Mouse (Mus musculus) kidney, postnatal 0 days (tissue): ENCODE measurements at regions not wholly inside any gene's neighbourhood (a gene's known extent, or its start where the extent isn't known, plus 50 kb on each side); places are given as distances from the start of the nearest gene placed in this dataset.

ENCODE experiments used
- ATAC-seq: fragments of 200-750 bp; cut with Nextera tagmentation; replicated peaks from 2 replicates; pipeline ENCODE4 v1.8.0; 2017; ENCODE audit warnings: low read depth, moderate number of reproducible peaks, moderate TSS enrichment, moderate library complexity; ENCODE audit not compliant: low FRiP score
- DNase-seq: peaks from one replicate; pipeline ENCODE4 v3.0.0-alpha.2; 2016; ENCODE audit warnings: low spot score
- H3K27ac ChIP-seq: fragments of 300-500 bp; sonication (generic); 2 replicates; pipeline ENCODE4 v1.5.1; 2014; ENCODE audit warnings: mild to moderate bottlenecking
- H3K27me3 ChIP-seq: fragments of 300-500 bp; sonication (generic); 2 replicates; pipeline ENCODE4 v1.6.1; 2014; ENCODE audit warnings: low read length, mixed read lengths; ENCODE audit not compliant: insufficient read depth
- H3K36me3 ChIP-seq: fragments of 300-500 bp; sonication (generic); 2 replicates; pipeline ENCODE4 v1.6.1; 2014; ENCODE audit warnings: low read length, mixed read lengths; ENCODE audit not compliant: insufficient read depth
- H3K4me1 ChIP-seq: fragments of 300-500 bp; sonication (generic); replicated peaks from 2 replicates; pipeline ENCODE4 v1.6.1; 2014; ENCODE audit warnings: antibody characterized with exemption, low read length, mixed read lengths; ENCODE audit not compliant: insufficient read depth
- H3K4me2 ChIP-seq: fragments of 300-500 bp; sonication (generic); 2 replicates; pipeline ENCODE4 v1.6.1; 2014; ENCODE audit warnings: mild to moderate bottlenecking, low read length, moderate library complexity, mixed read lengths
- H3K4me3 ChIP-seq: fragments of 300-500 bp; sonication (generic); replicated peaks from 2 replicates; pipeline ENCODE4 v1.5.1; 2014; ENCODE audit warnings: low read depth, low read length
- H3K9ac ChIP-seq: fragments of 300-500 bp; sonication (generic); 2 replicates; pipeline ENCODE4 v1.6.1; 2014; ENCODE audit warnings: low read depth, low read length
- H3K9me3 ChIP-seq: fragments of 300-500 bp; sonication (generic); replicated peaks from 2 replicates; pipeline ENCODE4 v1.6.1; 2016; ENCODE audit warnings: low read length, inconsistent platforms, mixed read lengths
- CTCF ChIP-seq: IDR thresholded peaks from 2 replicates; pipeline ENCODE4 v1.5.1; 2016; ENCODE audit warnings: antibody characterized with exemption, low read depth, mild to moderate bottlenecking, moderate library complexity
- WGBS: fragments of 180-500 bp; shearing (Covaris S2); extraction: QIAGEN DNeasy Blood & Tissue Kit; methylation state at CpG from one replicate; pipeline ENCODE4 v1.1.7; 2014; 5-methylcytosine and 5-hydroxymethylcytosine counted together

DNA sequence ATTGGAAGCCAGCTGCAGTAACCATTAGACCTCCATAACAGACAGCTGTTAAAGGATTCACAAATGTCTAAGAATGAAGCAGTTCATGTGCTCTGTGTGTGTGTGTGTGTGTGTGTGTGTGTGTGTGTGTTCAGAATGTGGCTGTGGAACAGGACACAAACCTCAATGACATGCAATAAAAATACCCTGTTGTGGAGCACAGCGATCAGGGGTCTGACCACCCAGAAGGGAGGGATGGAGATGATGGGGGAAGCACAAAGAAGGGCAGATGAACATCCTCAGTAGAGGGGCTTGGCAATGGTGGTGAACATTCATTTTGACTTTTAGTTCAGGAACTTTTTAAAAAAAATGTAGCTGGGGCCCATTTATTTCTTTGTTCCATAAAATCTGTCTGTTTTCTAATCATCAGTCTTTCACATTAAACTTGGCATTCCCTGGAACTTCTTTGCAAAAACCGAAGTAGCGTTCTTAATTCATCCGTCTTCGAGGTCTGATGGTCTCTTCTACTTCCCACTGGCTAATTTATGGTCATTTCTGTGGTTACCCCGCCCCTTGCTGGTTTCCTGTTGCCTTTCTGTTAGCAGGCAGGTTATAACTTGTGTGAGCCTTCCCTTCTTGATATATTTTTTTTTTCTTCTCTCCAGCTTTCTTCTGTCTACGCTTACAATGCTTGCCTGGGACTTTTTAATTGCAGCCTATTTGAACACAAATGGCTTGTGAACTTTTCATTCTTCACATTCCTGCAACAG lies 165.6 kb downstream of the Usp46 start:
- Histone ChIP-seq H3K4me2 (peak overlapping the region; percentile 25), H3K9ac (no peak overlapping the region), H3K4me3 (no peak overlapping the region), H3K27ac (peak overlapping the region; percentile 80), H3K36me3 (no peaks in the 10 kb centered on the region), H3K4me1 (peaks cover 4% of the 10 kb centered on the region; the same call in 1 of the 2 replicates), H3K9me3 (no peaks in the 10 kb centered on the region), H3K27me3 (no peaks in the 10 kb centered on the region)
- WGBS = 8% methylated on average over 7 of the region's 7 CpGs
- TF ChIP-seq CTCF = no peak
- DNase-seq (peak; percentile 96), ATAC-seq (peak; percentile 82; the same call in 1 of the 2 replicates)

DNA sequence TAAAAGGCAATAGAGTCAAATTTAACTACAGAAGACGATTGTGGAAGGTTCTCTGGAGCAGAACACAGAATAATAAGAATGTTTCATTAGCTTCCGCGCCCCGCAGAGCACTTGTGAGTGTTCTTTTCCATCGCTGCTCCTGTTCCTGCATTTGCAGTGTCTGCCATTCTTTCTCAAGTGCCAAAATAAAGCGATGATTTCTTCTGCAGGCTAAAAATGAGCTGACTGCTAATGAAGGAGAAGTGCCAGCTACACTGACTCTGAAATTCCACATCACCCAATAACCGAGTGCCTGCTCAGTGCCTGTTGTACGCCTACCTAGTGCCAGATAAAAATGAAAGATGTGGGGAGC lies 165.0 kb downstream of the Usp46 start:
- Histone ChIP-seq H3K4me2 (peak overlapping the region; percentile 25), H3K4me1 (peaks cover 4% of the 10 kb centered on the region; the same call in 1 of the 2 replicates), H3K27me3 (no peaks in the 10 kb centered on the region), H3K4me3 (no peak overlapping the region), H3K9me3 (no peaks in the 10 kb centered on the region), H3K27ac (peak overlapping the region; percentile 80), H3K36me3 (no peaks in the 10 kb centered on the region), H3K9ac (no peak overlapping the region)
- DNase-seq = no peak
- no peak for ATAC-seq
- no peak for TF ChIP-seq CTCF
- WGBS = 20% methylated on average over 8 of the region's 8 CpGs

DNA sequence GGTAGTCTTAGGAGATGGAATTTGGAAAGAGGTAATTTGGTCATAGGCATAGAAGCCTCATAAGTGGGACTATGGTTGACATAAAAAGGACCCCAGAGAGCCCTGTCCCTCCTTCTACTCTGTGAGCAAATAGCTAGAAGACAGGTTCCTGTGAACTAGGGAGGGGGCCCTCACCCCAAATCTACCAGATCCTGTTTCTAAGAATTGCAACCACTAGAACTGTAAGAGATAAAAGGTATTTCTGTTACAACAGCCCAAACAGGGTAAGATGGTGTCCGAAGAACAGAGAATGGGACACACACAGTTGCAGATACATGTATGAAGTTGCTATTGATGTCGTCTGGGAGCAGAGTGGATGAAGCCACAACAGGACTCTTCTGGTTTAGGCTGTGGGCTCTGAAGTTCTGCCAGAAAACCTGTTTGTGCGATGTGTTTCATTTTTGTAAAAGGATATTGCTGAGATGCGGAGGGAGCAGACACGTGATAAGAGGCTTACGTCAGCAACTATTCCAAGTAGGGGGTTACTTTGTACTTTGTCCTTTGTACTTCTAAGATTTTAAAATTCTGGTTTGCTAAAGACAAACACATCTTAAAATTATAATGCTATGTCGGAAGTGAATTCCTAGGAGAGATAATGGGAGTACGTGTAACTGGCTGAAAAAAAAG lies 164.0 kb downstream of the Usp46 start:
- WGBS = 84% methylated on average over 8 of the region's 8 CpGs
- H3K36me3 ChIP-seq = no peaks in the 10 kb centered on the region
- H3K9ac ChIP-seq = no peak overlapping the region
- no peak for DNase-seq
- no peaks in the 10 kb centered on the region for H3K27me3 ChIP-seq
- H3K9me3 ChIP-seq = no peaks in the 10 kb centered on the region
- H3K27ac ChIP-seq = no peak overlapping the region
- peaks cover 4% of the 10 kb centered on the region; the same call in 1 of the 2 replicates for H3K4me1 ChIP-seq
- TF ChIP-seq CTCF = no peak
- ATAC-seq = no peak
- no peak overlapping the region for H3K4me3 ChIP-seq
- H3K4me2 ChIP-seq = no peak overlapping the region

DNA sequence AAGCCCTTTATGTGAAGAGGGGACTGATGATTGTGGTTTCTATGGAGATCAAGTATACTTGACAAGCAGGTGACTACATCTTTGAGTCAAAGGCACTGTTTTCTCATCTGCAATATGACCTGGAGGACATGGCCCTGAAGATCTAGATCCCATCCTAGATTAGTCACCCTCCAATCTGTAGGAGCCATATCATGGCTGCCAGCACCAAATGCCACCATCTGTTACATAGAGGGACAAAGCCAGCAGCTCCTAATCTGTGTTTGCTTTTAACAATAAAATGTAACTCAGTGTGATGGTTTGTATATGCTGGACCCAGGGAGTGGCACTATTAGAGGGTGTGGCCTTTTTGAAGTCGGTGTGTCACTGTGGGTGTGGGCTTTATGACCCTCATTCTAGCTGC lies 156.1 kb downstream of the Usp46 start:
- H3K4me1 ChIP-seq = no peaks in the 10 kb centered on the region
- no peaks in the 10 kb centered on the region for H3K9me3 ChIP-seq
- no peaks in the 10 kb centered on the region for H3K36me3 ChIP-seq
- H3K27ac ChIP-seq = no peak overlapping the region
- H3K9ac ChIP-seq = no peak overlapping the region
- no peak overlapping the region for H3K4me3 ChIP-seq
- H3K27me3 ChIP-seq = no peaks in the 10 kb centered on the region
- WGBS = 38% methylated on average over 1 of the region's 1 CpGs
- no peak for TF ChIP-seq CTCF
- H3K4me2 ChIP-seq = no peak overlapping the region
- ATAC-seq (no peak), DNase-seq (no peak)

DNA sequence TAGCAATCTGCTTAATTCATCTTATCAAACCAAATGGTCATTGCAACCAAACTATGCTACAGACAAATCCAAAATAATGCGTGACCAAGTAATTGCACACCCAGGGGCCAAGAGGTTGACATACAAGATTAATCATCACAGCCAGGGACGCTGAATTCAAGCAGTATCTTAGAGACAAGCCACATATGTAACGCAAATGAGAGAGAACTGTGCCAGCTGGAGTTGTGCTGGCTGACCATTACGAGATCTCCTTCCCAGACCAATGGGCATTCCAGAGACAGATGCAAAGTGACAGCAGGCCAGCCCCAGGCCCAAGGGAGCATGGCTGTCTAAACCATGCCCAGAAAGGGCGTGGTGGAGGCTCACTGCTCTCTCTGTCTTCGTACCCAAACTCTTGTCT lies 155.1 kb downstream of the Usp46 start:
- H3K27me3 ChIP-seq = no peaks in the 10 kb centered on the region
- H3K4me2 ChIP-seq = no peak overlapping the region
- H3K27ac ChIP-seq = no peak overlapping the region
- DNase-seq (peak; percentile 63), ATAC-seq (no peak)
- H3K4me3 ChIP-seq = no peak overlapping the region
- H3K4me1 ChIP-seq = no peaks in the 10 kb centered on the region
- no peaks in the 10 kb centered on the region for H3K9me3 ChIP-seq
- H3K9ac ChIP-seq = no peak overlapping the region
- WGBS = 36% methylated on average over 6 of the region's 6 CpGs
- no peaks in the 10 kb centered on the region for H3K36me3 ChIP-seq
- TF ChIP-seq CTCF = no peak

DNA sequence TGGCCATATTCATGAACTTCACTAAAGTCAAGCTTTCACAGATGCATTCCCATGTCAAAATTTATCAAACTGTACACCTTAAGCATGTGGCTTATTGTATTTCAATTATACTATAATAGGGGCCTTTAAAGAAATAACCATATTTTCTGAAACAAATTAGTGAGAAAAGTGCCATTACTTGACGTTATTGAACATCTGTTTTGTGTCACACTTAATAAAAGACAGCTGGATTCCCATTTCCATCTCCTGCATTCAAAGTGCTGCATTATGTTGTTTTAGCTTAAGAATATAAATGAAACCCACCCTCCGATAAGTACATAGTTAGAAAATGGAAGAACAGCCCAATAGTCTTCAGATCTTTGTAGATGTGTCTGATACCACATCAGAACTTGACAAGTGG lies 150.2 kb downstream of the Usp46 start:
- TF ChIP-seq CTCF = no peak
- 72% methylated on average over 2 of the region's 2 CpGs for WGBS
- no peak for ATAC-seq

More for the DNA sequence above, 150.2 kb downstream of the Usp46 start:
- no peaks in the 10 kb centered on the region for H3K9me3 ChIP-seq
- no peak for DNase-seq
- no peak overlapping the region for H3K4me3 ChIP-seq
- H3K27ac ChIP-seq = no peak overlapping the region
- no peak overlapping the region for H3K9ac ChIP-seq
- no peaks in the 10 kb centered on the region for H3K4me1 ChIP-seq
- H3K36me3 ChIP-seq = no peaks in the 10 kb centered on the region
- H3K27me3 ChIP-seq = no peaks in the 10 kb centered on the region
- H3K4me2 ChIP-seq = no peak overlapping the region
